17 mouse cellular contexts compared by ENCODE assay signal in genomic region chr12:50261072-50261471, GRCm38 (mm10).
"Had no signal": no experiment of that assay in that cellular context is flagged by ENCODE, and none has a peak within 500 bp of the region (broad histone marks: within the 10 kb centered on the region; RNA-seq: fewer than 3 reads in every experiment).

No protein-coding gene starts in this region.

- H3K36me3 ChIP-seq: midbrain, embryonic 10.5 days; midbrain, embryonic 12.5 days; neural tube, embryonic 13.5 days; neural tube, embryonic 15.5 days had no signal

- H3K27me3 ChIP-seq: midbrain, embryonic 12.5 days; neural tube, embryonic 13.5 days; neural tube, embryonic 15.5 days had no signal

- H3K4me3 ChIP-seq: midbrain, embryonic 10.5 days; midbrain, embryonic 12.5 days; myocyte; neural tube, embryonic 13.5 days; neural tube, embryonic 15.5 days had no signal

- DNase-seq: lung, adult 18-20 months; lung, embryonic 14.5 days; lung, postnatal 10 days; lung, postnatal 4 days; midbrain, embryonic 14.5 days; retina, postnatal 1 day; right cerebral cortex, postnatal 25 days; right cerebral cortex, postnatal 4 days; spleen, adult 18-20 months; thymus, adult 2 months; thymus, postnatal 25 days; thymus, postnatal 4 days had no signal

- H3K27ac ChIP-seq: midbrain, embryonic 10.5 days; midbrain, embryonic 12.5 days; neural tube, embryonic 13.5 days; neural tube, embryonic 15.5 days had no signal

- H3K4me1 ChIP-seq: midbrain, embryonic 10.5 days; midbrain, embryonic 12.5 days; neural tube, embryonic 13.5 days; neural tube, embryonic 15.5 days had no signal

- H3K9ac ChIP-seq: lung, embryonic 14.5 days; midbrain, embryonic 12.5 days; neural tube, embryonic 13.5 days; neural tube, embryonic 15.5 days had no signal
